Mouse (Mus musculus) heart, postnatal 25 days (tissue): ENCODE measurements around the gene Spats2l. TPM values are rescaled to one million over a fixed set of nuclear protein-coding genes. Genes with fewer than 3 reads are reported as not detected.
A peak's percentile ranks its signal among the peaks of the same experiment; 100 is the strongest.

Experiments
- DNase-seq: peaks from one replicate; pipeline ENCODE4 v3.0.0; 2022; ENCODE audit warnings: low spot score
- intact Hi-C: fragments of 180-260 bp; cut with DNase I; formaldehyde crosslinking; loops from one replicate; pipeline ENCODE4 v1.15.1; 2025
- total RNA-seq, 2 experiments: library from RNA; stranded (reverse); gene quantifications; 2 replicates each; pipeline ENCODE4 v1.2.3; 2021

The Spats2l gene
- total RNA-seq, 2 experiments from 2014 or later: 8.6 to 9.1 TPM

- no peak for DNase-seq
- intact Hi-C loops: no loop called here
These were observed 178.5 kb downstream of the Spats2l start for GRCm38 (mm10) chr1:57952509-57952908.

- intact Hi-C loops: no loop called here
These were observed 179.8 kb downstream of the Spats2l start for GRCm38 (mm10) chr1:57953586-57954375.

GRCm38 (mm10) chr1:57954376-57954765 is 180.4 kb downstream of the Spats2l start:
- DNase-seq: no peak
- intact Hi-C loops: no loop called here

More at GRCm38 (mm10) chr1:57953586-57954375, 179.8 kb downstream of the Spats2l start:
- no peak for DNase-seq

GRCm38 (mm10) chr1:57955774-57956173 is 181.8 kb downstream of the Spats2l start:
- intact Hi-C loops: no loop called here
- DNase-seq: no peak

- DNase-seq: peak; percentile 93
- intact Hi-C loops: loop anchor here (2.0 to 10.0 kb wide), 3 partner anchors 27 to 542 kb away; no protein-coding TSS in a partner anchor
These were observed 195.6 kb downstream of the Spats2l start for GRCm38 (mm10) chr1:57969327-57970271.

DNA sequence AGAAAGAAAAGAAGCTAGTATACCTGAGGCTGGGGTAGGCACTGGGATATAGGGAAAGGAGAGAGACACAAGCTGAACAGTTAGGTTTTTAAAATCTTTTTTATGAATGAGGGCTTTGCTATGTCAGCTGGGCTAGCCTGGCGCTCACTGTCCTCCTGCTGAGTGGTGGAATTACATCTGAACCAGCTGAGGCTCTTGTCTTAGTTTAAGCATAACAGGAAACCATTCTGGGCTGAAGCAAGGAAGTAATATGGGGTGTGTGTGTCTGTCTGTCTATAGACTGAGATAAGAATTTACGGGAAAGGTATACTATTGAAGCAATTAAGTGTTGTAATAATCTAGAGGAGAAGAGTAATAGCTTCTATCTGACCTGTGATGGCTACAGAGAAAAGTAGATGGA is 197.6 kb downstream of the Spats2l start:
- intact Hi-C loops: loop anchor here (2.0 kb wide), 1 partner anchor 25 kb away; no protein-coding TSS in a partner anchor
- DNase-seq: no peak

DNA sequence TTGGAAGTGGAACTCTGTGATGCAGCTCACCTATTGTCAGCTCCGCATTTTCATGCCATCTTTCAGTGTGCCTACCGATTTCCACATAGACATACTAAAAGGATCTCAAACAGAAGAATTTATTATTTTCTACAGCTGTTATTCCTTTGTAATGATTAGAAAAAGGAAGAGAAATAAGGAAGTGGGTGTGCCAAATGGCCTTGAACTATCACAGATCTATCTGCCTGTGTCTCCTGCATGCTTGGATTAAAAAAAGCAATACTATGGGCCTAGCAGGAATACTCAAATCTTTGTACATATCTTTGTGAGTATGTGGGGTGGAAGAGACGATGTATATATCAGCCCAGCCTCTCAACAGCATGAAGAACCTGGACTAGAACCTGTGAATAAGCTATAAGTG is 202.9 kb downstream of the Spats2l start:
- intact Hi-C loops: no loop called here
- no peak for DNase-seq

GRCm38 (mm10) chr1:57989052-57989600 is 215.2 kb downstream of the Spats2l start:
- intact Hi-C loops: no loop called here
- peak; percentile 5 for DNase-seq

DNA sequence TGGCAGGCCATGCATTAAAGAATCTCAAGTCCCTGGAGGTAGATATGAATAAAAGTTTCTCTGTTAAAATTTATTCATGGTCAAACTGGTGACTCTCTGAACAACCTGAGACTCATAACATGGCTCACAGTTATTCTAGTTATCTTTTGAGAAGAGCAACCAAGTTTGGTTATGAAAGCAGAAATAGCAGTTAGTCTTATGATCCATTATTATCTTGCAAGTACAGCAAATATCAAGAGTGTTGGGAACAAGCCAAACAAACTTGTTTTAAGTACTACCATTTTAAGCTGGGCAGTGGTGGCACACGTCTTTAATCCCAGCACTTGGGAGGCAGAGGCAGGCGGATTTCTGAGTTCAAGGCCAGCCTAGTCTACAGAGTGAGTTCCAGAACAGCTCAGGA is 217.3 kb downstream of the Spats2l start:
- intact Hi-C loops: no loop called here
- no peak for DNase-seq

DNA sequence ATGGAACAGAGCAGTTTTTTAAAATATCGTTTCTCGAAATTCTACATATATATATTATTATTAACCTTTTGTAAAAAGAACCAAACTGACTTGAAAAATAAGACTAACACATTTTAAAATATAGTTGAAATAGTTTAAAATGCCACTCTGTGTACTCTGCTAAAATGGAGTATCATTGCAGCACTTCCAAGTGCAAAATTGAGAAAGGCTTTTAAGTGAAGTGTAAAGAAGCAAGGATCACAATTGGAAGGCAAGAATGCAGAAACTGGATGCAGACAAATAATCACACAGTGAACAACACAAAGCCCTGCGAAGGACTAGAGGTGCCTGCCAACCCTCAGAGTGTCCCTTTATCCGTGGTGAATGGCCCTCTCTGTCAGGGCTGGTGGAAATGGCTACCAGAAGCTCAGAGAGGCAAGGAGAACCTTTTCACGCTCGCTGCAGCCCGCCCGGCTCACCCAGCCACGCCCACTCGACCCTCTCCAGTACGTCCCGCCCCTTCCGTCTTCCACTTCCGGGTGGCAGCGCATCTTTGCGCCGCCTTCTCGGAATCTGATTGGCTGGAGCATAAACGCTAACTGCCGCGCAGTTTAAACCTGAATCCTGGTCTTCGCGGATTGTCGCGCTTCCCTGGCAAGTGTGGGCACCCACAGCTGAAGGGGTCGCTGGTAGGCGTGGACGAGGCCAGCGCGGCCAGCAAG is 221.6 kb downstream of the Spats2l start, which contains the start of gene Sgo2a:
Gene Sgo2a, plus strand, starts transcription at position 540 of the 701 bp plus-strand sequence.
- intact Hi-C loops: loop anchor here (2.0 kb wide), 1 partner anchor 25 kb away; no protein-coding TSS in a partner anchor
- peak; percentile 80 for DNase-seq

- DNase-seq: no peak
- intact Hi-C loops: loop anchor here (2.0 kb wide), 1 partner anchor 25 kb away; no protein-coding TSS in a partner anchor
These were observed 222.2 kb downstream of the Spats2l start for GRCm38 (mm10) chr1:57996133-57996615.

Other genes with a start within 250 kb of the Spats2l start
- 1 to 10 TPM; 3.4 to 3.6 TPM for gene Sgo2a, start 221.8 kb downstream of the Spats2l start, total RNA-seq
- gene Kctd18, start 244.8 kb downstream of the Spats2l start, total RNA-seq: 1 to 10 TPM; 6.5 to 8.6 TPM